Mouse (Mus musculus) heart, adult 18-20 months (tissue): ENCODE data around the gene Per1. TPM values are rescaled to one million over a fixed set of nuclear protein-coding genes. Genes with fewer than 3 reads are reported as not detected.
A peak's percentile ranks its signal among the peaks of the same experiment; 100 is the strongest.

Source experiments
- DNase-seq, 2 experiments: peaks; one replicate each; pipeline ENCODE4 v3.0.0; 2021 to 2022; ENCODE audit warnings: mixed read lengths in 1 of 2
- total RNA-seq, 2 experiments: library from RNA; stranded (reverse); gene quantifications; 2 replicates each; pipeline ENCODE4 v1.2.3; 2021

Gene Per1
- total RNA-seq, 2 experiments from 2014 or later: 38.8 to 48.5 TPM

DNA sequence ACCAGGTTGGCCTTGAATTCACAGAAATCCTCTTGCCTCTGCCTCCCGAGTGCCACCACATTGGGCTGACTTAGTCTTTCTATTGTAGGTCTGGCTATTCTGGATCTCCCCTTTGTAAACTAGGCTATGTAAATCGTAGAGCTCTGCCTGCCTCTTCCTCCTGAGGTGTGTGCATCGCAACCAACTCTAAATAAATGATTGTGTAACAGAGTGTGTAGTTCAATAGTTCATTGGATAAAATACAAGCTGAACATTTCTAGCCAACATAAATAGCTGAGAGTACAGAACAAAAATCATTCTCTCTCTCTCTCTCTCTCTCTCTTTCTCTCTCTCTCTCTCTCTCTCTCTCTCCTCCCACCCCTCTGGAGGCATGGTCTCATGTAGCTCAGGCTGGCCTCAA lies 19.6 kb downstream of the Per1 start:
- DNase-seq: no peak

DNA sequence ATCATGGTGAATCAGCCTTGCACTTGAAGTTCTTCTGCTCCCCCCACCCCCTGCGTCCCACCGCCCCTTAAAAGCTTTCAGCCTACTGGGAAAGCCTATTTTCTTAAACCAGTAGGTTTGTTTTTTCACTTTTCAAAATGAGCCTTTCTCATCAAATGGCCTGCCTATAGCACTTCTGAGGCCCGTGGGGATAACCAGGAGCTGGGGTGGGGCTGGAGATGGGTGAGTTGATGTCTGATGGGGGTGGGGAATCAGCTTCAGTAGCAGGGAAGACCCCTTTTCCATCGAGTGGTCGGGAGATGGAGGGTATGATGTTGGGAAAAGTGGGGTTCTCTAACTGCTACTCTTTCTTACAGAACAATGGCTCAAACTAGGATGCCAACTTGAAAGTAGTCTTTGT lies 21.8 kb downstream of the Per1 start:
- DNase-seq: no peak

- DNase-seq: peak; percentile 76 to 80
Measured at GRCm38 (mm10) chr11:69117737-69118695, 23.0 kb downstream of the Per1 start.

DNA sequence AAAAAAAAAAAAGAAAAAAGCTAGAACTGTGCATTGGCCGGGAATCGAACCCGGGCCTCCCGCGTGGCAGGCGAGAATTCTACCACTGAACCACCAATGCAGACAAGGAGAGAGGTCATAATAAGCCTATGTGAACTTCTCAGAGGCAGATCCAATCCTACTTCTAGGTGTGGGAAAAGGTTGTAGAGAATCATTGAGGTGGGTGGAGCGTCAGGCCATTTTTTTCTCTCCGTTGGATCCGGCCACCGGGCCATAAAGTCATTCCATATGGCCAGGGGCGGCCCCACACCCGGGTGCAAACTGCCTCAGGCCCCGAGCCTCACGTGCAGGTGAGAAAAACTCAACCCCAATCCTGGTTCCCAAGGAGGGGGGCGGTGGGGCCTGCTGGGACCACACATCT lies 23.7 kb downstream of the Per1 start:
- peak; percentile 91 to 99 for DNase-seq

GRCm38 (mm10) chr11:69119446-69120155 lies 24.6 kb downstream of the Per1 start:
- no peak for DNase-seq

- peak; percentile 30 to 34 for DNase-seq
Measured at GRCm38 (mm10) chr11:69120221-69121000, 25.4 kb downstream of the Per1 start, which contains the start of gene Hes7. Gene Hes7, plus strand, starts transcription at chr11:69120404.

DNA sequence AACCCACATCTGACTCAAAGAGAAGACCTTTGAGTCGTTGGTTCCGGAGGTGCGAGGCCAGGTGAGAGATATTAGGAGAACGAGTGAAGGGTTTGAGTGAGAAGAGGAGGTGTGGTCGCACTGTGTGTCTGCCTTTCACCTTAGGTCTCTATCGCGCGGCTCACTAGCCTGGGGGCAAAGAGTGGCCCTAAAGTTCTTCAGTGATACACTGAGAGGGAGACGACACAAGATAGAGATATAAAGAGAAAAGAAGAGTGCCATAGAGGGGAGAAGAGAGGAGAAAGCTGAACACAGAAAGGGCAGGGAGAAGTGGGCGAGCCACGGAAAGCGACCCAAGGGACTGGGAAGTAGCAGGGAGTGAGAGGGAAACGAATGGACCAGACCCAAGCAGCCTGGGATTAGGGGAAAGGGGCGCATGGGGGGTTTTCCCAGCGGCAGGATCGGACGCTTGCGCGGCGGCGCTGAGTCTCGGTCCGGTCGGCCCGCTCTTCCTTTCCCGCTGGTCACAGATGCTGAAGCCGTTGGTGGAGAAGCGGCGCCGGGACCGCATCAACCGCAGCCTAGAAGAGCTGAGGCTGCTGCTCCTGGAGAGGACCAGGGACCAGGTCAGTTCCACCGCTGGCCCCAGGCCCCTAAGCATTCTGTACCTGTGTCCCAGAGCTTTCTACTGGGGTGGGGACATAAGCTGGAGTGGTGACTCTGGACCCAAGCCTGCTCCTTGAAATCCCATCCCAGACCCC lies 26.2 kb downstream of the Per1 start:
- DNase-seq: peak; percentile 53 to 69

DNA sequence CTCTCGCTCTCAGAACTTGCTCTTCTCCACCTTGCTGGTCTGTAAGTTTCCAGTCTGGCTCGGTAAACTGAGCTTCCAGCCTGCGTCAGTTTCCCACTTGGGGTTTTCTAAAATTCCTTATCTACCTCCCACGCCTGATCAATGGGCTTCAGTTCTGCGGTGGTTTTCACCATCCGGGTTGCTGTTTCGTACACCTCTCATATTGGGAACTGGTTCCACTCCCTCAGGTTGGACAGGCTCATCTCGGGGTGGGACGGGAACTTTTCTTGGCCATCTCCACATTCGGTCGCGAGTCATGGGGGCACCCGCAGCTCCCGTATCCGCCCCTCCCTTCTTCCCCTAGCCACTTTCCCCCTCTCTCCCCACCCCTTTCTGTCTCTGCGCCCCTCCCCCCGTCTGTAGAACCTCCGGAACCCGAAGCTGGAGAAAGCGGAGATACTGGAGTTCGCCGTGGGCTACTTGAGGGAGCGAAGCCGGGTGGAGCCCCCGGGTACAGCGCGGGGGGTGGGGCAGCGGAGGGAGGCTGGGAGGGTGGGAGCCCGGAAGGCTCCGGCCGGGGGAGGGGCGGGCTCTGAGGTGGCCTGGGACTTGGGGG lies 26.8 kb downstream of the Per1 start:
- no peak for DNase-seq

DNA sequence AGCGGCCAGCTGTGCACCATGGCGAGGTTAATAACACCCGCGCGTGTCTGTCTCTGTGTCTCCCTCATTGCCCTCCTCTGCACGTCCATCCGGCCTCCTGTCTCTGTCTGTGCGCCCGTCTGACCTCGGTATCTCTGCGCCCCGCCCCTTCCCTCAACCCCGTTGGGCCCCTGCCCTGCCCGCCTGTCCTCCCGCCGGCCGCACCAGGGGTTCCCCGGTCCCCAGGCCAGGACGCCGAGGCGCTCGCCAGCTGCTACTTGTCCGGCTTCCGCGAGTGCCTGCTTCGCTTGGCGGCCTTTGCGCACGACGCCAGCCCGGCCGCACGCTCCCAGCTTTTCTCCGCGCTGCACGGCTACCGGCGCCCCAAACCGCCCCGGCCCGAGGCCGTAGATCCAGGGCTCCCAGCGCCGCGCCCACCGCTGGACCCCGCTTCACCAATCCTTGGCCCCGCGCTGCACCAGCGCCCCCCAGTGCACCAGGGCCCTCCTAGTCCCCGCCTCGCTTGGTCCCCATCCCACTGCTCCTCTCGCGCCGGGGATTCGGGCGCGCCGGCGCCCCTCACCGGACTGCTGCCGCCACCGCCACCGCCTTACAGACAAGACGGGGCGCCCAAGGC lies 27.4 kb downstream of the Per1 start, which contains the start of gene 9130213A22Rik:
Gene 9130213A22Rik (minus strand): TSS at position 254 of the 616 bp plus-strand sequence.
- peak; percentile 92 to 94 for DNase-seq

- DNase-seq: peak; percentile 92 to 95
Measured at GRCm38 (mm10) chr11:69123056-69123692, 28.2 kb downstream of the Per1 start.

GRCm38 (mm10) chr11:69123693-69124497 lies 28.9 kb downstream of the Per1 start:
- peak; percentile 92 to 96 for DNase-seq

DNA sequence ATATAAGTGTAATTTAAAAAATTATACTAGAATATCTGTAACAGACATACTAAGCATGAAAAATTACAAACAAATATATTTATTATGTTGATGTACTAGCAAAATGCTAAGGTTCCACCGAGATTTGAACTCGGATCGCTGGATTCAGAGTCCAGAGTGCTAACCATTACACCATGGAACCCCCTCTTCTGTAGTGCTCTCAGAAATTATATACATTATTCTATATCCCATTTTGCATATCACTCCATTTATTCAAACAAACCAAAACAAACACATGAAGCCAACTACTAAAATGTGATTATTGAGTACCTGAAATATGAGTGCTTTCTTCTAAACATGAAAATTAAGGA lies 29.5 kb downstream of the Per1 start:
- peak; percentile 69 to 90 for DNase-seq

- DNase-seq: peak; percentile 85 to 92
Measured at GRCm38 (mm10) chr11:69125041-69125851, 30.2 kb downstream of the Per1 start.

- no peak for DNase-seq
Measured at GRCm38 (mm10) chr11:69125852-69125918, 30.7 kb downstream of the Per1 start, which contains the start of gene Aloxe3. Gene Aloxe3, plus strand, starts transcription at chr11:69125896.

- DNase-seq: no peak
Measured at GRCm38 (mm10) chr11:69125919-69126705, 31.1 kb downstream of the Per1 start.

DNA sequence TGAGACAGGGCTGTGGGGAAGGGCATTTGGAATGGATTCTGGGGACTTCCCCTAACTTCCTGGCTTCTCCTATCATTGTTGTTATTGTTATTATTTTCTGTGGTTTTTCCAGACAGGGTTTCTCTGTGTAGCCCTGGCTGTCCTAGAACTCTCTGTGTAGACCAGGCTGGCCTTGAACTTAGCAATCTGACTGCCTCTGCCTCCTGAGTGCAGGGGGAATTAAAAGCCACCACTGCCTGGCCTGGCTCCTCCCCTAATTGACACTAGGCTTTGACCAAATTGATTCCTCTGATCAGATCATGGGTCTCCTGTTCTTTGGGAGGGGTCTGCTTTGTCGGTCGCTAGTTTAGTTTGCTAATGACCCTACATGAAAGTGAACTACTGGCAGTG lies 31.7 kb downstream of the Per1 start:
- no peak for DNase-seq

DNA sequence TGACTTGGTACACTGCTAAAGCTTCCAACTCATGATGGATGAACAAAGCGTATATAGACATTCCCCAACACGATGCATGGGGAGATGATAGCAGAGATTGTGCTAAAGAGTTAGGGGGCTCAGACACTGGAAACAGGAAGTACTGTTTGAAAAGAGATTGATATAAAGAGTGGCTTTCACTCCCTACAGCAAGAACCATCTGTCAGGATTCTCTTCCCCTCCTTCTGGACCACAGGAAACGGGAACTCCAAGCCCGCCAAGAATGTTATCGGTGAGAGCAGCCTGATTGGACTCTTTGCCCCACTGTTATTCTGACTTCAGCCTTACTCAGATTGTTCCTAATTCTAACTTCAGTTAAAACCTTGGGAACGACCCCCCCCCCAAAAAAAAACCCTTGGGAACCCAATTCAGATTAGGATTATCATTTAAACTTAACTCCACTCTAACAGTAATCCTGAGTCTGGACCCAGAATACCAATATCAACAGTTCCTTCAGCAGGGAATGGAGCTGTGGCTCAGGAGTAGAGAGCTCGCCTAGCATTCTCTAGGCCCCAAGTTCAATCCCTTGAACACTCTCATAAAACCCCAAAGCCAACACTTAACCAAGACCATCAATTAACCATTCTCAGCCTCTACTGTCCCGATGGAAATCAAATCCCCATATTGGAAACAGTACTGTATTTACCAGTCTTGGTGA lies 33.6 kb downstream of the Per1 start:
- DNase-seq: no peak

GRCm38 (mm10) chr11:69133566-69133922 lies 38.5 kb downstream of the Per1 start:
- no peak for DNase-seq
